Mouse (Mus musculus) lung, postnatal 0 days (tissue): Measurements from ENCODE around the gene Hist1h2ag. TPM values are rescaled to one million over a fixed set of nuclear protein-coding genes. Genes with fewer than 3 reads are reported as not detected.

Source experiments
- ATAC-seq: fragments of 200-750 bp; cut with Nextera tagmentation; 2 replicates; pipeline ENCODE4 v1.8.0; 2017; ENCODE audit warnings: moderate library complexity
- DNase-seq: peaks from one replicate; pipeline ENCODE4 v3.0.0-alpha.2; 2016; ENCODE audit warnings: low spot score
- H3K27ac ChIP-seq: fragments of 300-500 bp; sonication (generic); 2 replicates; pipeline ENCODE4 v1.5.1; 2014; ENCODE audit warnings: antibody characterized with exemption, mild to moderate bottlenecking, low read length, mixed read lengths
- H3K27me3 ChIP-seq: fragments of 300-500 bp; sonication (generic); replicated peaks from 2 replicates; pipeline ENCODE4 v1.6.1; 2014; ENCODE audit warnings: low read length, mixed read lengths; ENCODE audit not compliant: insufficient read depth
- H3K36me3 ChIP-seq: fragments of 300-500 bp; sonication (generic); 2 replicates; pipeline ENCODE4 v1.6.1; 2014; ENCODE audit warnings: low read length, mixed read lengths; ENCODE audit not compliant: insufficient read depth
- H3K4me1 ChIP-seq: fragments of 300-500 bp; sonication (generic); 2 replicates; pipeline ENCODE4 v1.6.1; 2014; ENCODE audit warnings: antibody characterized with exemption, low read depth, low read length, mixed read lengths; ENCODE audit not compliant: insufficient read depth
- H3K4me2 ChIP-seq: fragments of 300-500 bp; sonication (generic); replicated peaks from 2 replicates; pipeline ENCODE4 v1.6.1; 2014; ENCODE audit warnings: low read depth, mild to moderate bottlenecking, low read length, moderate library complexity, mixed read lengths
- H3K4me3 ChIP-seq: fragments of 300-500 bp; sonication (generic); 2 replicates; pipeline ENCODE4 v1.5.1; 2014; ENCODE audit warnings: low read depth, low read length
- H3K9ac ChIP-seq: fragments of 300-500 bp; sonication (generic); replicated peaks from 2 replicates; pipeline ENCODE4 v1.6.1; 2014; ENCODE audit warnings: low read depth, mild to moderate bottlenecking
- H3K9me3 ChIP-seq: fragments of 300-500 bp; sonication (generic); 2 replicates; pipeline ENCODE4 v1.6.1; 2016; ENCODE audit warnings: low read length, mixed read lengths
- CTCF ChIP-seq: IDR thresholded peaks from 2 replicates; pipeline ENCODE4 v1.5.1; 2016; ENCODE audit warnings: antibody characterized with exemption, mild to moderate bottlenecking
- EP300 ChIP-seq: IDR thresholded peaks from 2 replicates; pipeline ENCODE4 v1.6.1; 2016; ENCODE audit warnings: antibody characterized with exemption, mild to moderate bottlenecking, control low read depth
- WGBS: fragments of 180-500 bp; shearing (Covaris S2); extraction: QIAGEN DNeasy Blood & Tissue Kit; methylation state at CpG from one replicate; pipeline ENCODE4 v1.1.7; 2014; 5-methylcytosine and 5-hydroxymethylcytosine counted together
- polyA plus RNA-seq: library from polyadenylated mRNA; unstranded; fragments of >200 nt; fragmentation: Nextera tagmentation; extraction: Ambion mirVana; gene quantifications from 2 replicates; pipeline ENCODE4 v1.2.1, GENCODE M21; 2015

The Hist1h2ag gene
- polyA plus RNA-seq, 1 experiment from 2014 or later = 2.7 TPM

- TF ChIP-seq CTCF = peak; percentile 32
- TF ChIP-seq EP300 = peak; percentile 25; the same call in 1 of the 2 replicates
- H3K27ac ChIP-seq = no peak overlapping the region
- no peaks in the 10 kb centered on the region for H3K9me3 ChIP-seq
- no peak overlapping the region for H3K9ac ChIP-seq
- peaks cover 28% of the 10 kb centered on the region for H3K27me3 ChIP-seq
- no peak overlapping the region for H3K4me3 ChIP-seq
- 0 out of 2 replicates have a peak overlapping the region, but pooled peaks have one; percentile 12 for H3K4me2 ChIP-seq
- H3K36me3 ChIP-seq = no peaks in the 10 kb centered on the region
- H3K4me1 ChIP-seq = peaks cover 5% of the 10 kb centered on the region; the same call in 1 of the 2 replicates
- DNase-seq (peak; percentile 64), ATAC-seq (peak; percentile 88)
- WGBS = 17% methylated on average over 27 of the region's 27 CpGs
These were observed 27.0 kb downstream of the Hist1h2ag start for GRCm38 (mm10) chr13:22015479-22016450.

GRCm38 (mm10) chr13:22014411-22014845, 28.3 kb downstream of the Hist1h2ag start:
- DNase-seq = no peak
- Histone ChIP-seq H3K27ac (no peak overlapping the region), H3K9ac (no peak overlapping the region), H3K36me3 (no peaks in the 10 kb centered on the region), H3K4me3 (peak overlapping the region; percentile 24), H3K27me3 (peaks cover 36% of the 10 kb centered on the region), H3K4me1 (peaks cover 5% of the 10 kb centered on the region; the same call in 1 of the 2 replicates), H3K4me2 (peak overlapping the region; percentile 52), H3K9me3 (no peaks in the 10 kb centered on the region)
- ATAC-seq = no peak
- WGBS = 10% methylated on average over 17 of the region's 17 CpGs
- TF ChIP-seq CTCF (no peak), EP300 (no peak)

GRCm38 (mm10) chr13:22013716-22014115, 29.0 kb downstream of the Hist1h2ag start:
- Histone ChIP-seq H3K9me3 (no peaks in the 10 kb centered on the region), H3K4me3 (peak overlapping the region; percentile 24; the same call in 1 of the 2 replicates), H3K4me2 (peak overlapping the region; percentile 52), H3K36me3 (no peaks in the 10 kb centered on the region), H3K27ac (no peak overlapping the region), H3K9ac (no peak overlapping the region), H3K27me3 (peaks cover 43% of the 10 kb centered on the region), H3K4me1 (peaks cover 5% of the 10 kb centered on the region; the same call in 1 of the 2 replicates)
- WGBS = 15% methylated on average over 13 of the region's 13 CpGs
- DNase-seq (no peak), ATAC-seq (no peak)
- TF ChIP-seq EP300 = no peak
- no peak for TF ChIP-seq CTCF

- no peak within 1 kb of the TSS for H3K4me3 ChIP-seq
- H3K9ac ChIP-seq = no peak within 1 kb of the TSS
- ATAC-seq (no peak), DNase-seq (no peak)
- H3K9me3 ChIP-seq = no peaks in the 10 kb centered on the region
- no peak within 1 kb of the TSS for H3K27ac ChIP-seq
- WGBS = 31% methylated on average over 7 of the region's 7 CpGs
- H3K36me3 ChIP-seq = no peaks in the 10 kb centered on the region
- peaks cover 9% of the 10 kb centered on the region; the same call in 1 of the 2 replicates for H3K4me1 ChIP-seq
- H3K4me2 ChIP-seq = no peak within 1 kb of the TSS
- TF ChIP-seq CTCF = no peak
- TF ChIP-seq EP300 = no peak
- peaks cover 70% of the 10 kb centered on the region for H3K27me3 ChIP-seq
These were observed 33.1 kb downstream of the Hist1h2ag start, which contains the start of gene Prss16 for GRCm38 (mm10) chr13:22009642-22010041. TSS of gene Prss16 (minus strand) at chr13:22009742.

GRCm38 (mm10) chr13:22008707-22009106, 34.0 kb downstream of the Hist1h2ag start:
- no peak overlapping the region for H3K4me3 ChIP-seq
- H3K9me3 ChIP-seq = no peaks in the 10 kb centered on the region
- ATAC-seq (no peak), DNase-seq (no peak)
- no peak for TF ChIP-seq EP300
- peaks cover 68% of the 10 kb centered on the region for H3K27me3 ChIP-seq
- peaks cover 4% of the 10 kb centered on the region; the same call in 1 of the 2 replicates for H3K4me1 ChIP-seq
- no peak overlapping the region for H3K27ac ChIP-seq
- 80% methylated on average over 3 of the region's 3 CpGs for WGBS
- no peak overlapping the region for H3K4me2 ChIP-seq
- H3K36me3 ChIP-seq = no peaks in the 10 kb centered on the region
- H3K9ac ChIP-seq = no peak overlapping the region

- Histone ChIP-seq H3K36me3 (no peaks in the 10 kb centered on the region), H3K27me3 (peaks cover 63% of the 10 kb centered on the region), H3K9me3 (no peaks in the 10 kb centered on the region), H3K9ac (no peak overlapping the region), H3K4me3 (no peak overlapping the region), H3K27ac (no peak overlapping the region), H3K4me2 (no peak overlapping the region), H3K4me1 (peaks cover 4% of the 10 kb centered on the region; the same call in 1 of the 2 replicates)
- 50% methylated on average over 7 of the region's 7 CpGs for WGBS
- TF ChIP-seq EP300 = no peak
- TF ChIP-seq CTCF = no peak
- ATAC-seq (no peak), DNase-seq (no peak)
These were observed 34.9 kb downstream of the Hist1h2ag start for GRCm38 (mm10) chr13:22007872-22008271.
